Mouse (Mus musculus) limb, embryonic 10.5 days (tissue): ENCODE results near the gene Zfp451. TPM values are rescaled to one million over a fixed set of nuclear protein-coding genes. Genes with fewer than 3 reads are reported as not detected.

Experiments used
- DNase-seq: peaks from one replicate; pipeline ENCODE4 v3.0.0-alpha.2; 2017; ENCODE audit warnings: low spot score
- H3K27ac ChIP-seq: fragments of 300-500 bp; sonication (generic); 2 replicates; pipeline ENCODE4 v1.5.1; 2016; ENCODE audit warnings: mild to moderate bottlenecking
- H3K27me3 ChIP-seq: fragments of 300-500 bp; sonication (generic); 2 replicates; pipeline ENCODE4 v1.6.1; 2016; ENCODE audit warnings: low read depth, mild to moderate bottlenecking; ENCODE audit not compliant: poor library complexity, severe bottlenecking
- H3K36me3 ChIP-seq: fragments of 300-500 bp; sonication (generic); 2 replicates; pipeline ENCODE4 v1.6.1; 2016; ENCODE audit warnings: mild to moderate bottlenecking, moderate library complexity
- H3K4me1 ChIP-seq: fragments of 300-500 bp; sonication (generic); 2 replicates; pipeline ENCODE4 v1.6.1; 2016
- H3K4me3 ChIP-seq: fragments of 300-500 bp; sonication (generic); 2 replicates; pipeline ENCODE4 v1.5.1; 2016; ENCODE audit warnings: mild to moderate bottlenecking, moderate library complexity
- H3K9me3 ChIP-seq: fragments of 300-500 bp; sonication (generic); replicated peaks from 2 replicates; pipeline ENCODE4 v1.6.1; 2016; ENCODE audit warnings: mild to moderate bottlenecking
- WGBS: fragments of 180-500 bp; shearing (Covaris S2); methylation state at CpG from one replicate; pipeline ENCODE4 v1.1.7; 2016; 5-methylcytosine and 5-hydroxymethylcytosine counted together
- polyA plus RNA-seq: library from polyadenylated mRNA; unstranded; fragments of >200 nt; fragmentation: Nextera tagmentation; extraction: Ambion mirVana; gene quantifications from 2 replicates; pipeline ENCODE4 v1.2.1, GENCODE M21; 2016

Gene Zfp451
- polyA plus RNA-seq, 1 experiment from 2014 or later = 36.1 TPM

DNA sequence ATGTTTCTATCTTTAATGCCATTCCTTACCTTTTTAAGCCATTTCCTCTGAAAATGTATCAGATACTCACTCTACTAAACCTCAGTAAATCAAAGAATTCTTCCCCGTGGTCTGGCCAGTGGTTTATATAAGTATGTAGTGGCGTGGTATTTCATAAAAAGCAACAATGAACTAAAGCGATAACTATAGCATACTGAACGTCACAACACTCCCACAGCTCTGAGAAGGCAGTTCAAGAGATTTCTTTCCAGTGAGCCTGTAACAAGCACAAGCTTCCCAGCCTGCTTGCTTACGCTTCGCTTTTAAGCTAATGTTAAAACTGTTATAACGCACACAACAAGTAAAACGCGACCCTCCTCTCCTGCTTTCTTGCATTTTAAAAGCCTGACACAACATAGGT is 42.3 kb downstream of the Zfp451 start:
- 96% methylated on average over 9 of the region's 9 CpGs for WGBS
- no peak overlapping the region for H3K27ac ChIP-seq
- H3K9me3 ChIP-seq = no peaks in the 10 kb centered on the region
- H3K27me3 ChIP-seq = no peaks in the 10 kb centered on the region
- no peak for DNase-seq
- no peaks in the 10 kb centered on the region for H3K4me1 ChIP-seq
- H3K4me3 ChIP-seq = no peak overlapping the region
- peaks cover 86% of the 10 kb centered on the region for H3K36me3 ChIP-seq

DNA sequence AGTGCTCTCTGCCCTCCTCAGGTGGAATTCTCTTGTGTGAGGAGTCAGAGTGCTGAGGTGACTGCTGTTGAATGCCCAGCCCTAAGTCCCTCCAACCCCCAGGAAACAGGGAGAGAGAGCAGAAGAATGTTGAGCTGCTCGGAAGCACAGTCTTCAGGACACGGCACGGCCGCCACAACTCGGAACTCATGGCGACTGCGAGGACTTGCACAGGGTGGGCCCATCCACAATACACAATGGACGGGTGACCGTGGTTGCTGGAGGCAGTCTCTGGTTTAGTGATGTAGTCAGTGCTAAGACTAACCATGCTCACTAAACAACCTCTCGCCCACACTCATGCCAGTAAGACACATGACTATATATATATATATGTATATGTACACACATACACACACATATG is 42.8 kb downstream of the Zfp451 start:
- Histone ChIP-seq H3K9me3 (no peaks in the 10 kb centered on the region), H3K27ac (no peak overlapping the region), H3K4me3 (no peak overlapping the region), H3K4me1 (no peaks in the 10 kb centered on the region), H3K36me3 (peaks cover 86% of the 10 kb centered on the region), H3K27me3 (no peaks in the 10 kb centered on the region)
- WGBS = 97% methylated on average over 10 of the region's 10 CpGs
- DNase-seq = no peak

DNA sequence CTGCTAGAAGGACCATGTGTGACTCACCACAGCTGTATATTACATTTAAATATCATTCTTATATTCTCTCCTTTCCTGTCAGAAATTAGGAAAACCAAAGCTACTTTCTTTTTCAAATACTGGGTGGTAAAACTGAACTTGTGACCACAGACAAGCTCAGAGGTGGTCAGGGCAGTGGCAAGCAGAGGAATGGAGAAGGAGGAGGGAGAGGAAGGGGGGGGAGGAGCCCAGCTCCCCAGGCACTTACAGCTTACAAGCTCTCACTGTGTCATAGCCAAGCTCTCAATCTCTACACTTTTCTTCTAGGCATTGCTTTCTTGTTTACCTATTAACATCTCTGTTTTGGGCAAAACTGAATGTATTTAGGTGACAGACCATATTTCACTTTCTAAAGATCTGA is 45.6 kb downstream of the Zfp451 start:
- peaks cover 85% of the 10 kb centered on the region for H3K36me3 ChIP-seq
- DNase-seq = no peak
- no peaks in the 10 kb centered on the region for H3K27me3 ChIP-seq

DNA sequence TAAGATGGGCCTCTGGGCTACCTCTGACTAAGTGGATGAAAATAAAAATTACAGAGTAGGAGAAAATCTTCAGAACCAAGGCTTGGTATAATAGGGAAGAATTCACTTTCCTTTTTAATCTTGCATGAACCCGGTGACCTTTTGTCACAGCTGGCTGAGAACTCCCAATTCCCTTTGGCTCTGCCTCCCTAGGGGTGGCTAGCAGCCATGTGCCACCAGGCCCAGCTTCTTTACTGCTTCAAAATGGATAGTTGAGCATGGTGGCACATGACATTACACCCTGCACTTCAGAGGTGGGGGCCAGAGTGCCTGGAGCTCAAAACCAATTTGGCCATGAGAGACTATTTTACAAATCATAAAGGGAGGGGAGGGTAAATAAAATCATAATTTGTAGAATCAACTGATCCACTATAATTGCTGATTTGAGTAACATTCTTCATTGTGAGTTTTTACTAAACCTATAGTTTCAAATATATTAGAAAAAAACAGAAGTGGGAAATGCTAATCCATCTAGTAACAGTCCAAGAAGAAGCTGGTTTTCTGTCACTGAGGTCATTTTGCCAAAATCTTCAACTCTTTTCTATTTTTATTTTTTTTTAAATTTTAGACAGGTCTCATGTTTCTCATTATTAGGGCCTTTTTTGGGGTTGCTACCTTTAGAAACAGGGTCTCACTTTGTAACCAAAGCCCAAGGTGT is 46.2 kb downstream of the Zfp451 start:
- H3K27ac ChIP-seq = no peak overlapping the region
- no peaks in the 10 kb centered on the region for H3K4me1 ChIP-seq
- H3K36me3 ChIP-seq = peaks cover 84% of the 10 kb centered on the region
- H3K9me3 ChIP-seq = no peaks in the 10 kb centered on the region
- no peak for DNase-seq
- H3K27me3 ChIP-seq = no peaks in the 10 kb centered on the region
- 79% methylated on average over 1 of the region's 1 CpGs for WGBS
- no peak overlapping the region for H3K4me3 ChIP-seq

More for the DNA sequence above, 45.6 kb downstream of the Zfp451 start:
- no peak overlapping the region for H3K27ac ChIP-seq
- no peaks in the 10 kb centered on the region for H3K4me1 ChIP-seq
- no peaks in the 10 kb centered on the region for H3K9me3 ChIP-seq
- H3K4me3 ChIP-seq = no peak overlapping the region

DNA sequence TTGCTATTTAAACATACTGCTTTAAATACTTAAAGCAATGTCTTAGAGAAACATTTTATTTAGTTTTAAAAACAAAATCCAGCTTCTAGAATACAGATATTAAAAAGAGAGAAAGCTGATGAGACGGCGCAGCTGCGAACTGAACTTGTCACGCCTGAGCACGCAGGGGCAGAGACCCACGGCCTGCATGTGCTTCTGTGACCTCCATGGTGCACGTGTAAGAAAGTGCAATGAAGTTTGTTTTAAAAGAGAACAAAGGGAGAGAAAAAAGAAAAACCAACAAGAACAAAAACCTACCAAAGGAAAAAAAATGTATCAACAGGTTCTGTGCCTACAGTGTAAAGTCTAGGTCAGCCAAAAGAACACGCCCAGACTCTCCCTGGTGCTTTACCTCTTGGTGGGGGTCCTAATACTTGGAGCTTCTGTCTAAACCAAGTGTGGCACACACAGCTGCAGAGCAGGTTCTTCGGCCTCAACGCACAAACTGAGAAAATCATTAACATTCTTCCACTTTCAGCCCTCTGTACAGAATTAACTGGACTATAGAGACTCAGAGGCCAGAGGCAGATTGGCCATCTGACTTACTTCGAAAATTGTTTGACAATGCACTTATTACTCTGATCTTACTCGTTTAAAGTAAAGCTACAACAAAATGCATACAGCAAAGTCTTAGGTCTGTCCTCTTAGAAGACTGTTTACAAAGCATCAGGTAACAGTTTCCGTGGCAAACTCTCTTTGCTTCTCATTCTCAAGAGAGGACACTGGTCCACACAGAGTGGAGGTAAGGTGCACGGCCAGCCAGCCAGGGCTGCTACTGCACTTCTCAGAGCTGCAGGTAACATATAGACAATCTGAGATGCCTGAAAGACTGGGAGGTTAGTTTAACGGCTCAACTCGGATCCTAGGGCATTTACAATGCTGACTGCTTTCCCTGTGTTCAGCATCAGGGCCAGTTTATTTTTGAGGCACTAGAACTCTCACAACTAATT is 47.6 kb downstream of the Zfp451 start:
- WGBS = 89% methylated on average over 16 of the region's 16 CpGs
- no peak for DNase-seq
- H3K36me3 ChIP-seq = peaks cover 83% of the 10 kb centered on the region

DNA sequence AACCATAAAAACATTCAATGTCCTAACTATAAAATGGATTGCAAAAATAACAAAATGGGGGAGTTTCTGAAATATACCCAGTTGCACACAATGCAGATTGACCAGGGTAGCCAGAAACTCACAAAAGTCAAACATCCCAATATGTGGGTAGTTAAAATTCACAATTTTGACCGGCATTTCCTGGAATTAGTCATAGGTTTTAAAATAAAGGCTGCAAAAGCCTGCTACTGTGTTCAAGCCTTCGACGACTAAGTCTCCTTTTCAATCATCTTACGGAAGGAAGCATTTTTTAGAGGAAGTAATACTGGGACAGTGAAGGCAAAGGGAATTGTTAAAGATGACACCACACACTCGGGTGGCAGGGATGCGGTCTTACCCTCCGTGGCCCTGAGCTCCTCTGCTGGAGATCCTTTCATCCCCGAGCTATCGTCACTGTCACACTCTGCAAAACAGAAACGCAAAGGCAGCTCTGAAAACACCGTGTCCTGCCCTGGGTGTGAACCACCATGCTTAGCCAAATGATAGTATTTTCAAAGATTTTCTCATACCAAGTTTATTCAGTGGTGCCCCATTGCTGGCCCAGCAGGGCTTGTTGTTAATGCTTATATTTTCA is 48.8 kb downstream of the Zfp451 start:
- H3K4me1 ChIP-seq = no peaks in the 10 kb centered on the region
- WGBS = 92% methylated on average over 11 of the region's 11 CpGs
- peaks cover 76% of the 10 kb centered on the region for H3K36me3 ChIP-seq
- no peak for DNase-seq
- no peak overlapping the region for H3K4me3 ChIP-seq
- H3K27ac ChIP-seq = no peak overlapping the region
- no peaks in the 10 kb centered on the region for H3K27me3 ChIP-seq
- H3K9me3 ChIP-seq = no peaks in the 10 kb centered on the region

More for the DNA sequence above, 47.6 kb downstream of the Zfp451 start:
- no peaks in the 10 kb centered on the region for H3K27me3 ChIP-seq
- no peaks in the 10 kb centered on the region for H3K9me3 ChIP-seq
- no peaks in the 10 kb centered on the region for H3K4me1 ChIP-seq
- H3K27ac ChIP-seq = no peak overlapping the region
- H3K4me3 ChIP-seq = no peak overlapping the region

DNA sequence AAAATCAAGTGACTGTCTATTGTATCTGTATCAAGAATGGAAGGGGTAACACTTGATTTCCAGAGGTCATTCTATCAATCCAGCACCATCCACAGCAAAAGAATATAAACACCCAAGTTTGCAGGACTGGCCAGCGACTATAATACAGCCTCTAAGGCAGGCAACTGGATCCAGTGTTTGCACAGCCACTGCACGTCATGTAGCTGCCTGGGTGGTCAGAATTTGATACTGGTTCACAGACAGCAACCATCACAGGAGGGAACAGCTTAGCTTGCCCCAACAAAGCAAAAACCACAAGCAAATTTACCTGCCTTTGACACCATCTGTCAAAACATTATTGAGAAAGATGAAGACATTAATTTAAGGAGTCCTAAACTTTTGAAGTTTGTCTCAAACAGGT is 50.6 kb downstream of the Zfp451 start:
- H3K36me3 ChIP-seq = peaks cover 65% of the 10 kb centered on the region

DNA sequence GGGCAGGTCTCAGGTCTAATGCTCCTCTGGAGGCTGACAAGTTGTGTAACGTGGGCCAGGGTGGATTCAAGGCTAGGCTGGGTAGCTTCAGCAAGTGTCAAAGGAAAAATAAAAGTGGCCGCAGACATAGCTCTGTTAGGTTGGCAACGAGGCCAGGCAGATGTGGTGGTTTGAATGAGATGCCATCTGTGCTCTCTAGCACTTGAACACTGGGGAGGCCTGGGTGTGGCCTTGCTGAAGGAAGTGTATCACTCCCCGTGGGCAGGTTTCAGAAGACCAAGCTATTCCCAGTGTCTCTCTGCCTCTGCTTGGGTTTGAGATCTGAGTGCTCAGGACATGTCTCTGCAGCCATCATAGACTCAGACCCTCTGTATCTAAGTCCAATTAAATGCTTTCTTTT is 55.9 kb downstream of the Zfp451 start:
- H3K4me1 ChIP-seq = peaks cover 23% of the 10 kb centered on the region
- H3K27ac ChIP-seq = no peak overlapping the region
- H3K27me3 ChIP-seq = no peaks in the 10 kb centered on the region
- H3K9me3 ChIP-seq = no peaks in the 10 kb centered on the region; the same call in 1 of the 2 replicates
- peaks cover 38% of the 10 kb centered on the region for H3K36me3 ChIP-seq
- WGBS = 61% methylated on average over 4 of the region's 4 CpGs
- H3K4me3 ChIP-seq = no peak overlapping the region
- DNase-seq = no peak

More for the DNA sequence above, 50.6 kb downstream of the Zfp451 start:
- 60% methylated on average over 2 of the region's 2 CpGs for WGBS
- no peaks in the 10 kb centered on the region for H3K4me1 ChIP-seq
- DNase-seq = no peak
- H3K4me3 ChIP-seq = no peak overlapping the region
- no peaks in the 10 kb centered on the region for H3K27me3 ChIP-seq
- H3K27ac ChIP-seq = no peak overlapping the region
- H3K9me3 ChIP-seq = no peaks in the 10 kb centered on the region

DNA sequence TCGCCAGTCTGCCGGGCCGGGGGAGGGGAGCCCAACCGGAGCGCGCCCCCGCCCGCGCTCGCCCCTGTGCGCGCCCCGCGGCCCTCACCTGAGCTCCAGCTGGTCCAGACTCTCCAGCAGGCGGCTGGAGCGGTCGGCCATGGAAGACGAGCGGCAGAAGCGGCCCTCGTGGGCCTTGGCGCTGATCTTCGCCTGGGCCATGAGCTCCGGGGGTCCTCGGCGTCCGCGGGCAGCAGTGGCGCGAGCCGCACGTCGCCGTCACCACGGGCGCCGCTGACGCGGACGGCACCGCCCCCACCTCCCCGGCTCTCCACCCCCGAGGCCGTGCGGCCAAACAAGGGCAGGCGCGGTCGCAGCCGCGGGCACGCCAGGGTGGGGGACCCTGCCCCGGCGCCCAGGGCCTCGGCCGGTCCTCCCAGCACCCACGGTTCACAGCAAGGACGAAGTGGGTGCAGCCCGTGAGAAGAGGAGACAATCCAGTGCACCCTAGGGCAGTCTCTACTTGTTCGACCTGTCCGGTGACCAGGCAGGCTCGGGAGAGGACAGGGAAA is 56.8 kb downstream of the Zfp451 start, which contains the start of gene Bag2:
Gene Bag2 (minus strand): TSS at position 305 of the 551 bp plus-strand sequence.
- H3K4me3 ChIP-seq = peak within 1 kb of the TSS; percentile 77
- peak within 1 kb of the TSS; percentile 94 for H3K27ac ChIP-seq
- H3K4me1 ChIP-seq = peaks cover 23% of the 10 kb centered on the region
- under 1% methylated on average over 43 of the region's 61 CpGs for WGBS
- peaks cover 40% of the 10 kb centered on the region for H3K36me3 ChIP-seq
- no peaks in the 10 kb centered on the region for H3K27me3 ChIP-seq
- H3K9me3 ChIP-seq = no peaks in the 10 kb centered on the region; the same call in 1 of the 2 replicates
- peak; percentile 80 for DNase-seq

DNA sequence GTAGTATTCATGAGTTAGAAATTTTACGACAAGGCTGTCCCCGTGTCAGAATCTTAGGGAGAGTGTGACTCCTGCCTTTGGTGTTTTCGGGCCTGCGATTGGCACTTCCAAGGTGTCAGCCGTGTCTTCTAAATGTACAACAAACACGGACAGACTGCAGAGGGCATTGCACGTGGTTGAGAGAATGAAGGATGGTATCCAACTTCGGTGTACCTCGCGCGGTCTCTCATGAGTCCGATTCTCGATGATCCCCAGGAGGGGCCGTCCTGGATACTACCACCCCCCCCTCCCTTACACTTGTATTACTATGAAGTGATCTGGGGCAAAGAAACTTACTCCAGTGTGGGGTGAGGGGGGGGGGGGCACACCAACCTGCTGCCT is 57.4 kb downstream of the Zfp451 start:
- H3K27me3 ChIP-seq = no peaks in the 10 kb centered on the region
- H3K27ac ChIP-seq = peak overlapping the region; percentile 94
- H3K9me3 ChIP-seq = no peaks in the 10 kb centered on the region; the same call in 1 of the 2 replicates
- peaks cover 23% of the 10 kb centered on the region for H3K4me1 ChIP-seq
- peak overlapping the region; percentile 77 for H3K4me3 ChIP-seq
- WGBS = 6% methylated on average over 14 of the region's 14 CpGs
- H3K36me3 ChIP-seq = peaks cover 39% of the 10 kb centered on the region
- DNase-seq = peak; percentile 55

DNA sequence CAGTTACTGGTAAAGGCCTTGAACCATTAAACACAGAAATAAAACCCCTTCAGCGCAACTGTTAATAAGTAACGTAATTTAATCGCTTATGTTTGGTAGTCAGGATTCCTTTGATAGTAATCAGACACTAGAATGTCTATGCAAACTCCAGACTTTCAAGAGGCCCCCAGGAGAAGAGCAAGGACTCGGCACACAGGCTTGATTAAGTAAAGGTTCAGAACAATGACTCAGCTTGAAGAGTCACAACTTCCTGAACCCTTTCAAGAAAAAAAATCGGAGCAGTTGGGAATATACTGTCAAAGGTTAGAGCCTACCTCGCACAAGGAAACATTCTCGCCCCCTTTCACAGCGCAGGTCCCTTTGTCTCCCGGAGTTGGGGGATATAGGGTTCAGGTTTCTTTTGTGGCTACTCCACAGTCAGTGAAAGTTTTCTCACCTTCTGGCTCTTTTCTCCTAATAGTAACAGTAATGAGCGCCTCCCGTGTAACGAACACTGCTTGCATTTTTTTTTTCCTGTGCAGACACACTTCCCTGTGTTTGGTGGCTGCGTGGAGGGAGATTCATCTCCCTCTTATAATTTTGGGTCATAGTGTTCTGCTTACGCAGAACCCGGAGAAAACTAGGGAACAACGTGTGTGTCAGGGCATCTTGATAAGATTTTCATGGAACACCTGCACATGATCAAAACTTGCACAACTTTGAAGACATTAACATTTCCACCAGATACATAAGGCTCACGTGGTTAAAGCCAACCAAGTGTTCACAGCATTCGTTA is 58.0 kb downstream of the Zfp451 start:
- peak overlapping the region; percentile 77 for H3K4me3 ChIP-seq
- peak overlapping the region; percentile 94 for H3K27ac ChIP-seq
- DNase-seq = no peak
- H3K4me1 ChIP-seq = peaks cover 23% of the 10 kb centered on the region
- WGBS = 38% methylated on average over 18 of the region's 18 CpGs
- H3K27me3 ChIP-seq = no peaks in the 10 kb centered on the region
- H3K9me3 ChIP-seq = no peaks in the 10 kb centered on the region; the same call in 1 of the 2 replicates
- peaks cover 36% of the 10 kb centered on the region for H3K36me3 ChIP-seq

DNA sequence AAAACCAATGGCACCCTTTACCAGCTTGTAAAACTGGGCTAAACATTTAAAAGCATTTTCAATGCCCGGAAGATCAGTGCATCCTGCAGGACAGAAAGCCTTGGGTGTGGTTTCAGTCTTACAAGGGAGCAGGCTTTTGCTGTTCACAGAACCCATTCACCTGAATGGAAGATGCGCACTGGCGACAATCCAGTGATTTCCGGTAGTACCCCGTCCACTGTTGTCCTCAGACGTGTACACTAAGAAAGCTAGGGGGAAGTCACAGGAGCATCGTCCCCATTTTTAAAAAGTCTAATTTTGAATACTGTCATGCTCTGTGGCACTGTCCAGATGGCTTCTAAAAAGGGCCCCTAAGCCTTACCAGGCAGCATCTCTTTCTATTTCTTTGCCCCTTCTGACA is 58.6 kb downstream of the Zfp451 start:
- 88% methylated on average over 7 of the region's 7 CpGs for WGBS
- Histone ChIP-seq H3K4me1 (peaks cover 23% of the 10 kb centered on the region), H3K4me3 (peak overlapping the region; percentile 77), H3K9me3 (no peaks in the 10 kb centered on the region; the same call in 1 of the 2 replicates), H3K36me3 (peaks cover 35% of the 10 kb centered on the region), H3K27ac (peak overlapping the region; percentile 94; the same call in 1 of the 2 replicates), H3K27me3 (no peaks in the 10 kb centered on the region)
- no peak for DNase-seq
